In genomic region chrX:12294941-12295340, GRCm38 (mm10) we compare ENCODE assay signal across 27 mouse cellular contexts.
DNase-seq lines count a peak whose midpoint lies in the region; ATAC-seq lines count a peak whose summit lies in the region.
"Had no signal": no experiment of that assay in that cellular context is flagged by ENCODE, and none has a peak within 500 bp of the region (broad histone marks: within the 10 kb centered on the region; RNA-seq: fewer than 3 reads in every experiment).

No protein-coding gene starts in this region.

- ATAC-seq in liver, embryonic 12.5 days: no peak
- ATAC-seq in embryonic facial prominence, embryonic 11.5 days (replicated peaks; ENCODE audit: insufficient number of reproducible peaks, low FRiP score, low TSS enrichment, low read depth): peak; percentile 67
- no peak for ATAC-seq in limb, embryonic 13.5 days (ENCODE audit: low FRiP score, low read depth)
- ATAC-seq in megakaryocyte-erythroid progenitor cell, adult 5-6 weeks (replicated peaks; ENCODE audit: low FRiP score, low TSS enrichment, poor library complexity, severe bottlenecking): no peak
- ATAC-seq: forebrain, embryonic 16.5 days; midbrain, embryonic 16.5 days had no signal

- H3K36me3 ChIP-seq in liver, embryonic 12.5 days: no peaks in the 10 kb centered on the region
- no peaks in the 10 kb centered on the region for H3K36me3 ChIP-seq in embryonic facial prominence, embryonic 11.5 days (replicated peaks; ENCODE audit: control insufficient read depth, insufficient read depth, low read depth, low read length)
- no peaks in the 10 kb centered on the region for H3K36me3 ChIP-seq in limb, embryonic 13.5 days
- H3K36me3 ChIP-seq: forebrain, embryonic 10.5 days; G1E; heart, embryonic 12.5 days; hindbrain, embryonic 12.5 days; midbrain, embryonic 10.5 days; neural tube, embryonic 15.5 days had no signal

- H3K9ac ChIP-seq in liver, embryonic 12.5 days: no peak overlapping the region
- no peak overlapping the region for H3K9ac ChIP-seq in embryonic facial prominence, embryonic 11.5 days (replicated peaks; ENCODE audit: low read length)
- no peak overlapping the region for H3K9ac ChIP-seq in limb, embryonic 13.5 days
- H3K9ac ChIP-seq: heart, embryonic 12.5 days; hindbrain, embryonic 12.5 days; neural tube, embryonic 15.5 days had no signal

- 59% methylated on average over 6 of the region's 6 CpGs for WGBS in liver, embryonic 12.5 days (ENCODE audit: insufficient replicate concordance)
- 16% methylated on average over 6 of the region's 6 CpGs for WGBS in embryonic facial prominence, embryonic 11.5 days
- 18% methylated on average over 6 of the region's 6 CpGs for WGBS in limb, embryonic 13.5 days

- no peak overlapping the region for H3K4me2 ChIP-seq in liver, embryonic 12.5 days
- no peak overlapping the region for H3K4me2 ChIP-seq in embryonic facial prominence, embryonic 11.5 days (ENCODE audit: low read depth, low read length)
- H3K4me2 ChIP-seq in limb, embryonic 13.5 days (replicated peaks): 0 out of 2 replicates have a peak overlapping the region, but pooled peaks have one; percentile 4
- H3K4me2 ChIP-seq: heart, embryonic 12.5 days; hindbrain, embryonic 12.5 days; neural tube, embryonic 15.5 days had no signal

- H3K27me3 ChIP-seq in liver, embryonic 12.5 days (replicated peaks): peaks cover 12% of the 10 kb centered on the region; the same call in 1 of the 2 replicates
- H3K27me3 ChIP-seq in embryonic facial prominence, embryonic 11.5 days (ENCODE audit: control insufficient read depth, insufficient read depth, low read length): no peaks in the 10 kb centered on the region
- peaks cover 28% of the 10 kb centered on the region for H3K27me3 ChIP-seq in limb, embryonic 13.5 days
- H3K27me3 ChIP-seq: CH12.LX had no signal

- no peak for DNase-seq in liver
- peak; percentile 79 for DNase-seq in embryonic facial prominence, embryonic 11.5 days (ENCODE audit: low spot score)
- peak; percentile 34 for DNase-seq in fibroblast of lung, adult 2 months (ENCODE audit: low read depth)
- DNase-seq in frontal cortex, postnatal 36 days (ENCODE audit: low spot score in 2 of 2): no peak
- DNase-seq: adrenal gland, adult 2 months; cerebellum, adult 2 months; cerebellum, postnatal 36 days; gastrocnemius, postnatal 25 days; heart, adult 18-20 months; kidney, adult 18-20 months; kidney, postnatal 10 days; left cerebral cortex, postnatal 4 days; lung, postnatal 4 days had no signal

- no peaks in the 10 kb centered on the region for H3K9me3 ChIP-seq in liver, embryonic 12.5 days (replicated peaks)
- H3K9me3 ChIP-seq in embryonic facial prominence, embryonic 11.5 days (replicated peaks; ENCODE audit: control insufficient read depth, low read length): no peaks in the 10 kb centered on the region
- no peaks in the 10 kb centered on the region for H3K9me3 ChIP-seq in limb, embryonic 13.5 days
- H3K9me3 ChIP-seq: forebrain, embryonic 10.5 days; G1E; heart, embryonic 12.5 days; hindbrain, embryonic 12.5 days; midbrain, embryonic 10.5 days; neural tube, embryonic 15.5 days had no signal

- 0 out of 2 replicates have a peak overlapping the region, but pooled peaks have one; percentile 86 for H3K27ac ChIP-seq in liver, embryonic 12.5 days
- H3K27ac ChIP-seq in embryonic facial prominence, embryonic 11.5 days (replicated peaks; ENCODE audit: low read depth, low read length): no peak overlapping the region
- H3K27ac ChIP-seq in limb, embryonic 13.5 days: no peak overlapping the region
- H3K27ac ChIP-seq: forebrain, embryonic 10.5 days; hindbrain, embryonic 12.5 days; midbrain, embryonic 10.5 days; neural tube, embryonic 15.5 days; stomach, postnatal 0 days had no signal

- H3K4me1 ChIP-seq in liver, embryonic 12.5 days: peaks cover 27% of the 10 kb centered on the region
- no peaks in the 10 kb centered on the region for H3K4me1 ChIP-seq in embryonic facial prominence, embryonic 11.5 days (ENCODE audit: control insufficient read depth, insufficient read depth, low read length)
- H3K4me1 ChIP-seq in limb, embryonic 13.5 days: peaks cover 13% of the 10 kb centered on the region
- H3K4me1 ChIP-seq: neural tube, embryonic 15.5 days had no signal

- H3K4me3 ChIP-seq in liver, embryonic 12.5 days: no peak overlapping the region
- H3K4me3 ChIP-seq in embryonic facial prominence, embryonic 11.5 days (ENCODE audit: low read depth, low read length): no peak overlapping the region
- no peak overlapping the region for H3K4me3 ChIP-seq in limb, embryonic 13.5 days
- H3K4me3 ChIP-seq: forebrain, embryonic 10.5 days; heart, embryonic 12.5 days; hindbrain, embryonic 12.5 days; midbrain, embryonic 10.5 days; myocyte; neural tube, embryonic 15.5 days had no signal

Comparison
In these comparisons a context has a peak if more than half of its experiments do, and no peak if none do; other contexts are left out.
1. DNase-seq: peak in embryonic facial prominence, embryonic 11.5 days (single experiment) and fibroblast of lung, adult 2 months (single experiment); none in liver (single experiment) and frontal cortex, postnatal 36 days (0 of 2).